22 mouse cellular contexts compared by ENCODE assay signal in genomic region chr9:42273174-42273573, GRCm38 (mm10). TPM values are rescaled to one million over a fixed set of nuclear protein-coding genes. Genes with fewer than 3 reads are reported as not detected.
DNase-seq lines count a peak whose midpoint lies in the region; ATAC-seq and TF ChIP-seq lines count a peak whose summit lies in the region.
"Had no signal": no experiment of that assay in that cellular context is flagged by ENCODE, and none has a peak within 500 bp of the region (broad histone marks: within the 10 kb centered on the region; RNA-seq: fewer than 3 reads in every experiment).

No protein-coding gene starts in this region.

- H3K4me1 ChIP-seq in heart, embryonic 10.5 days = no peaks in the 10 kb centered on the region
- H3K4me1 ChIP-seq in heart, embryonic 12.5 days (replicated peaks) = no peaks in the 10 kb centered on the region
- H3K4me1 ChIP-seq in liver, postnatal 0 days (ENCODE audit: insufficient read depth) = peaks cover 23% of the 10 kb centered on the region
- H3K4me1 ChIP-seq in embryonic fibroblast, embryonic 13.5 days (ENCODE audit: control insufficient read depth, insufficient read depth, low read length) = peaks cover 16% of the 10 kb centered on the region
- H3K4me1 ChIP-seq in hindbrain, embryonic 13.5 days (replicated peaks) = no peaks in the 10 kb centered on the region
- H3K4me1 ChIP-seq: embryonic facial prominence, embryonic 13.5 days; embryonic facial prominence, embryonic 15.5 days; forebrain, embryonic 13.5 days; forebrain, embryonic 15.5 days had no signal

- H3K36me3 ChIP-seq in heart, embryonic 10.5 days = no peaks in the 10 kb centered on the region
- H3K36me3 ChIP-seq in heart, embryonic 12.5 days = no peaks in the 10 kb centered on the region
- no peaks in the 10 kb centered on the region for H3K36me3 ChIP-seq in liver, postnatal 0 days (replicated peaks; ENCODE audit: insufficient read depth, low read length)
- no peaks in the 10 kb centered on the region for H3K36me3 ChIP-seq in hindbrain, embryonic 13.5 days
- H3K36me3 ChIP-seq: embryonic facial prominence, embryonic 13.5 days; embryonic facial prominence, embryonic 15.5 days; forebrain, embryonic 15.5 days had no signal

- no peak for TF ChIP-seq EP300 in liver, postnatal 0 days (IDR thresholded peaks at IDR 0.05; ENCODE audit: low read depth)

- H3K9ac ChIP-seq in heart, embryonic 12.5 days = no peak overlapping the region
- H3K9ac ChIP-seq in liver, postnatal 0 days (replicated peaks) = no peak overlapping the region
- H3K9ac ChIP-seq in hindbrain, embryonic 13.5 days = no peak overlapping the region
- H3K9ac ChIP-seq: embryonic facial prominence, embryonic 13.5 days; embryonic facial prominence, embryonic 15.5 days; forebrain, embryonic 13.5 days; forebrain, embryonic 15.5 days; forebrain, postnatal 0 days had no signal

- TF ChIP-seq POLR2A in embryonic fibroblast, embryonic 13.5 days (IDR thresholded peaks at IDR 0.05; ENCODE audit: low read depth, low read length) = no peak

- 76% methylated on average over 3 of the region's 3 CpGs for WGBS in heart, embryonic 10.5 days
- 63% methylated on average over 3 of the region's 3 CpGs for WGBS in heart, embryonic 12.5 days
- WGBS in liver, postnatal 0 days (ENCODE audit: insufficient replicate concordance) = 61% methylated on average over 3 of the region's 3 CpGs
- WGBS in hindbrain, embryonic 13.5 days = 80% methylated on average over 3 of the region's 3 CpGs

- no peak for ATAC-seq in heart, embryonic 12.5 days (ENCODE audit: insufficient number of reproducible peaks, low FRiP score)
- ATAC-seq in liver, postnatal 0 days = no peak
- no peak for ATAC-seq in hindbrain, embryonic 13.5 days (ENCODE audit: low FRiP score)
- ATAC-seq: forebrain, embryonic 13.5 days; forebrain, embryonic 15.5 days; forebrain, postnatal 0 days had no signal

- peak overlapping the region; percentile 16; the same call in 1 of the 2 replicates for H3K27ac ChIP-seq in gastrocnemius, adult 2 months
- no peak overlapping the region for H3K27ac ChIP-seq in heart, embryonic 10.5 days
- H3K27ac ChIP-seq in heart, embryonic 12.5 days (ENCODE audit: poor library complexity, severe bottlenecking) = no peak overlapping the region
- H3K27ac ChIP-seq in liver, postnatal 0 days (ENCODE audit: low read depth) = peak overlapping the region; percentile 66
- peak overlapping the region; percentile 83 for H3K27ac ChIP-seq in embryonic fibroblast, embryonic 13.5 days (ENCODE audit: insufficient read depth, low read length)
- H3K27ac ChIP-seq in hindbrain, embryonic 13.5 days = no peak overlapping the region
- H3K27ac ChIP-seq: embryonic facial prominence, embryonic 13.5 days; embryonic facial prominence, embryonic 15.5 days; forebrain, embryonic 13.5 days; forebrain, embryonic 15.5 days had no signal

- no peak for TF ChIP-seq CTCF in gastrocnemius, adult 2 months (IDR thresholded peaks at IDR 0.05)
- no peak for TF ChIP-seq CTCF in liver, postnatal 0 days (IDR thresholded peaks at IDR 0.05; ENCODE audit: low read depth)
- TF ChIP-seq CTCF in embryonic fibroblast, embryonic 13.5 days (IDR thresholded peaks at IDR 0.05; ENCODE audit: borderline replicate concordance, insufficient read depth, low read length) = no peak

- intact Hi-C loops in gastrocnemius, adult 2 months (cut with DNase I) = no loop called here

- no peak for DNase-seq in gastrocnemius, adult 2 months
- DNase-seq in gastrocnemius, postnatal 10 days = no peak
- peak; percentile 53 for DNase-seq in heart, embryonic 10.5 days (ENCODE audit: low spot score)
- no peak for DNase-seq in liver, postnatal 0 days
- DNase-seq in liver = no peak
- DNase-seq: adrenal gland, postnatal 10 days; adrenal gland, postnatal 25 days; cerebellum, adult 11 months; cerebellum, adult 18-20 months; cerebellum, adult 8-10 months; cerebellum, adult 9-11 months; cerebellum, postnatal 14 days; cerebellum, postnatal 36 days; embryo, embryonic 11 days; forebrain, postnatal 0 days had no signal

- H3K4me2 ChIP-seq in heart, embryonic 12.5 days = no peak overlapping the region
- H3K4me2 ChIP-seq in liver, postnatal 0 days (ENCODE audit: low read depth, low read length) = no peak overlapping the region
- H3K4me2 ChIP-seq in hindbrain, embryonic 13.5 days = no peak overlapping the region
- H3K4me2 ChIP-seq: embryonic facial prominence, embryonic 13.5 days; embryonic facial prominence, embryonic 15.5 days; forebrain, embryonic 13.5 days; forebrain, embryonic 15.5 days had no signal

- no peak overlapping the region for H3K4me3 ChIP-seq in gastrocnemius, adult 2 months
- H3K4me3 ChIP-seq in heart, embryonic 10.5 days = no peak overlapping the region
- no peak overlapping the region for H3K4me3 ChIP-seq in heart, embryonic 12.5 days
- H3K4me3 ChIP-seq in liver, postnatal 0 days (ENCODE audit: low read depth, low read length) = no peak overlapping the region
- no peak overlapping the region for H3K4me3 ChIP-seq in embryonic fibroblast, embryonic 13.5 days (ENCODE audit: insufficient read depth, low read length)
- H3K4me3 ChIP-seq in hindbrain, embryonic 13.5 days = no peak overlapping the region
- H3K4me3 ChIP-seq: embryonic facial prominence, embryonic 13.5 days; embryonic facial prominence, embryonic 15.5 days; forebrain, embryonic 13.5 days; forebrain, embryonic 15.5 days had no signal

- H3K27me3 ChIP-seq in heart, embryonic 10.5 days (ENCODE audit: insufficient read depth, poor library complexity, severe bottlenecking) = no peaks in the 10 kb centered on the region
- no peaks in the 10 kb centered on the region for H3K27me3 ChIP-seq in heart, embryonic 12.5 days (replicated peaks)
- no peaks in the 10 kb centered on the region for H3K27me3 ChIP-seq in liver, postnatal 0 days (ENCODE audit: insufficient read depth, low read length)
- no peaks in the 10 kb centered on the region for H3K27me3 ChIP-seq in hindbrain, embryonic 13.5 days
- H3K27me3 ChIP-seq: embryonic facial prominence, embryonic 13.5 days; embryonic facial prominence, embryonic 15.5 days; forebrain, embryonic 13.5 days; forebrain, embryonic 15.5 days had no signal

- H3K9me3 ChIP-seq in heart, embryonic 10.5 days = no peaks in the 10 kb centered on the region
- H3K9me3 ChIP-seq in heart, embryonic 12.5 days (replicated peaks) = no peaks in the 10 kb centered on the region
- no peaks in the 10 kb centered on the region for H3K9me3 ChIP-seq in liver, postnatal 0 days (ENCODE audit: low read length)
- no peaks in the 10 kb centered on the region for H3K9me3 ChIP-seq in hindbrain, embryonic 13.5 days
- H3K9me3 ChIP-seq: embryonic facial prominence, embryonic 13.5 days; embryonic facial prominence, embryonic 15.5 days; forebrain, embryonic 13.5 days; forebrain, embryonic 15.5 days had no signal

RNA-seq across cellular contexts. Expression of gene Sc5d, which starts 9.1 kb away (rescaled TPM):
- total RNA-seq in gastrocnemius, adult 2 months (2021) = 10 to 100 TPM; 21.0 to 22.9 TPM
- total RNA-seq in gastrocnemius, postnatal 10 days (2021) = 10 to 100 TPM; 16.4 to 17.0 TPM
- polyA plus RNA-seq in heart, embryonic 10.5 days (2016; fragmentation: Nextera tagmentation; extraction: Ambion mirVana) = 51.5 and 58.1 TPM in 2 replicates
- 42.7 and 43.3 TPM in 2 replicates for polyA plus RNA-seq in heart, embryonic 12.5 days (2016; fragmentation: Nextera tagmentation; extraction: Ambion mirVana)
- polyA plus RNA-seq in liver, postnatal 0 days (2015; fragmentation: Nextera tagmentation; extraction: Ambion mirVana) = 146 and 151 TPM in 2 replicates
- 65.9 and 80.5 TPM in 2 replicates for polyA plus RNA-seq in embryonic fibroblast, embryonic 13.5 days (2011; ENCODE audit: insufficient read length, low read depth, missing spikeins)
- 63.0 and 72.2 TPM in 2 replicates for polyA plus RNA-seq in hindbrain, embryonic 13.5 days (2015; fragmentation: Nextera tagmentation; extraction: Ambion mirVana)

Comparison
In these comparisons a context has a peak if more than half of its experiments do, and no peak if none do; other contexts are left out.
1. H3K27ac ChIP-seq: peak in gastrocnemius, adult 2 months (single experiment), liver, postnatal 0 days (single experiment) and embryonic fibroblast, embryonic 13.5 days (single experiment); none in heart, embryonic 10.5 days (single experiment), heart, embryonic 12.5 days (single experiment) and hindbrain, embryonic 13.5 days (single experiment).